Mouse (Mus musculus): ENCODE measurements around the gene Ubxn4.
"Not testable (repeated sequence)": the region's sequence is repeated elsewhere in the genome, so short reads cannot be mapped to it uniquely, and the experiment has no call there.

The Ubxn4 gene

DNA sequence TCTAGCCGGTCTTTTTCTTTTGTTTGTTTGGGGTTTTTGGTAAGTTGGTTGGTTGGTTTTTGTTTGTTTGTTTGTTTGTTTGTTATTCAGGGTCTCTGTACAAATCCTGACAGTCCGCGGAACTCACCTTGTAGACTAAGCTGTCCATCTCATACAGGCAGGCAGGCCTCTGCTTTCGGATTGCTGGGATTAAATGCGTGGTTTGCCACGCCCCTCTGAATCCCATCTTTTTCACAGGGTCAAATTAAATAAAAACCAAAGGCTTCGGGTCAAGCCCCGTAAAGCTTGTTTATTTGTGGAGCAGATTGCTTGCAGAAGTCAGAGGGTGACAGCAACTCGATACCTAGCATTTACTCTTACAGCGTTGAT lies at the start of gene Ubxn4:
Gene Ubxn4, plus strand, starts transcription at position 338 of the 369 bp plus-strand sequence.
- DNase-seq = no peak

DNA sequence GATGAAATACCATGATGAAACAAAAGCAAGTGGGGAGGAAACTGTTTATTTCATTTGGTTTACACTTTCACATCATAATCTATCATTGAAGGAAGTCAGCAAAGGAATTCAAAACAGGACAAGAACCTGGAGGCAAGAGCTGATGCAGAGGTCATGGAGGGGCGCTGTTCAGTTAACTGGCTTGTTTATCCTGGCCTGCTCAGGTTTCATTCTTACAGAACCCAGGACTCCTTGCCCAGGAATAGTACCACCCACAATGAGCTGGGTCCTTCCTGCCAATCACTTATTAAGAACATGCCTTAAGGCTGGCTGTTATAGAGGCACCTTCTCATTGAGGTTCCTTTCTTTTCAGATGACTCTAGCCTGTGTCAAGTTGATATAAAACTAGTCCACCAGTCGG lies 49.8 kb upstream of the Ubxn4 start:
- DNase-seq = no peak

DNA sequence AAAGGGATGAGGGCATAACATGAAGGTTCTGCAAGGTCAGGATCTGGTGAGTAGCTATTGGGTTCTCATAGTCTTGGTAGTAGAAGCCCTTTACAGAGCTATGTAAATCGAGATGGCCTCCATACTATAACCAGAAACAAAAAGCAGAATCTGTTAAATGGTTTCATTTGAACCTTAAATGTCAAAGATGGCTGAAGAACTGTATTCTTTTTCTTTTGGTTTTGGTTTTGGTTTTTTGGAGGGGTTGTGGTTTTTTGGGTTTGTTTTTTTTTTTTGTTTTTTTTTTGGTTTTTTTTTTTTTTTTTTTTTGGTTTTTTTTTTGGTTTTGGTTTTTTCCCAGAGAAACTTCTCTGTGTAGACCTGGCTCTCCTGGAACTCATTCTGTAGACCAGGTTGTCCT lies 46.4 kb upstream of the Ubxn4 start:
- no peak for DNase-seq

DNA sequence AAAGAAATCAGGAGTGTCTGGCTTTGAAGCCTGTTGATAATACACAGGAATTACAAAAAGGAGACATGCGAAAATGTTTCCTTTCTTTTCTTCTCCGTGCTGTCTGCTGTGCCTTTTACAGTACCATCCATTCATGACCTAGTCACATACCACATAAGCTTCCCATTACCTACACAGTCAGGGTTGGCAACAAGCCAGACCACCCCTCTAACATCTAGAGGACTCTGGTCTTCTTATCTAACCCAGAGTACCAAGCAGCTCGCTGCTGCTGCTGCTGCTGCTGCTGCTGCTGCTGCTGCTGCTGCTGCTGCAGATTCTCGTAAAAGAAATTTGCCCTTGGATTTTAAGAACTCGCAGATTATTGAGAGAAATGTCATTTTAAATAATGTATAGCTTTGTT lies 30.5 kb upstream of the Ubxn4 start:
- DNase-seq = no peak

DNA sequence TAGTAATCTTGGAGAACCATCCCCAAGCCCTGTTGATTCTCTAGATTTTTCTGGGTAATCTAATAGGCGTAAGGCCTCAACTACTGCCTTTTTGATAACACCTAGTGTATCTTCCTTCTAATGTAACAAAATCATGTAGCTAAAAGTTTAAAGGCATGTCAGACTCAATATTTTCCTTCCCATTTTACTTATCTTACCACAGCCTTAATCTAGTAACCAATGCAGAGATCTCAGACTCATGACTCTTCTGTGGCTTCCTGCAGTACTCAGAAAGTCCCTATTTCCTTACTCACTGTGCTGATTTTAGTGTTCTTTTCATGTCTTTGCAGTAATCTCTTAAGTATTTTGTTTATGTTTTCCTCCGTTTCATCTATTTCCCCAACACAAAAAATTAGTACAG lies 21.9 kb upstream of the Ubxn4 start:
- no peak for DNase-seq

DNA sequence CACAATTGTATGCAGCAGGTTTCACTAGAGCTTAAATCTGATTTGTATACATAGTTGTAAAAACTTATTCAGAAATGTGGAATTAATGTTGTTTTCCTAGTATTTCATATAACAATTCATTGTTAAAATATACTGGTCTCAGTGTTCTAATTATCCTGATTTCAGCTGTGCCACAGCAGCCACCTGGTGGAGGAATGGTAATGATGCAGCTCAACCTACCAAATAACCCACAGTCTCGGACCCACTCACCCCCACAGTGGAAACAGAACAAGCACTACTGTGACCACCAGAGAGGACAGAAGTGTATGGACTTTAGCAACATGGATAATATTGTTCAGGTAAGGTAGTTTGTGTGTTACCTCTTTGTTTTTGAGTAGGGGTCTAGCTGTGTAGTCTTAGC lies 20.5 kb upstream of the Ubxn4 start:
- DNase-seq = no peak

DNA sequence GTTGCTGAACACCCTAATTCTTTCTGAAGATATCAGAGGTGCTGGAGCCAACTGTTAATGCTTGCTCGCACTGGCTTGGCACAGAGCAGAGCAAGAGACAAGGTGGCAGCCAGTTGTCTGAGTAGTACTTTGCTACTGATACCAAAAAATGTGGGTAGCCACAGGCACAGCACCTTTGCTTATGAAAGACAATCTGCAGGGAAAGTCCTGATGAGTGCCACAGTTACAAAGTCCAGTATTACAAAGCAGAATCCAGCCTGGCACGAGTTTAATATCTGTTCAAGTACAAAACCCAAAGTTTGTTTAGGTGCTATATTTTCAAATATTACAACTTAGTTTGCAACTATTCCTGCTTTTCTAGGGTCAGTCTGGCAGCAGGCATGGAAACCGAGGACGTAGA lies 8.6 kb upstream of the Ubxn4 start:
- no peak for DNase-seq

DNA sequence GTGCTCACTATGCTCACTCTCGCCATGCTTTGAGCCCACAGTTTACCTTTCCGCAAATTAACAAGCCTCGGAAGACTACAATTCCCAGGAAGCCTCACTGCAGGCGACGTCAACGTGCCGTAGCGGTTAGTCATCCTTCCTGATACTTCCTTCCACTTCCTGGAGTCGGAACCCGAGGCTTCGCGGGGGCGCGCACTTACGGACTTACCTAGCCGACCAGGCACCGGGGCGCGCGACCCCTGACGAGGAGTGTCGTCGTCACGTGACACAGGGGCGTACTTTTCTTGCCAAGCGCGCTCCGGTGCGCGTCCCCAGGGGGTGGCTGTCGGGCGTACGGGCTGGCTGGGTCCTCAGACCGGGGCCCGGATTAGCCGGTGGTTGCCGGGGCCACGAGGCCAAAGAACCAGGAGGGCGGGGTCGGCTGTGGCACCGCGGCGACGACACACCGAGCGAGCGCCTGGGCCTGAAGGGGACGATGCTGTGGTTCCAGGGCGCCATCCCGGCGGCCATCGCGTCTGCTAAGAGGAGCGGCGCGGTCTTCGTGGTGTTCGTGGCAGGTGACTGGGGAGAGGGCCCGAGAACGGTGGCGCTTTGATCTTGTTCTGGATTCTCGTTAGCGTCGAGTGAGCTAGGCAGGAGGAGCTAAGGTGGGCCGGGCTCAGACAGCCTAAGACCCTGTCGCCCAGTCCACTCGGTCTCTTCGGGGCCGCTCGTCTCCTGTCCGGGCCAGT lies 397 bp downstream of the Ubxn4 start:
- peak; percentile 95 for DNase-seq

DNA sequence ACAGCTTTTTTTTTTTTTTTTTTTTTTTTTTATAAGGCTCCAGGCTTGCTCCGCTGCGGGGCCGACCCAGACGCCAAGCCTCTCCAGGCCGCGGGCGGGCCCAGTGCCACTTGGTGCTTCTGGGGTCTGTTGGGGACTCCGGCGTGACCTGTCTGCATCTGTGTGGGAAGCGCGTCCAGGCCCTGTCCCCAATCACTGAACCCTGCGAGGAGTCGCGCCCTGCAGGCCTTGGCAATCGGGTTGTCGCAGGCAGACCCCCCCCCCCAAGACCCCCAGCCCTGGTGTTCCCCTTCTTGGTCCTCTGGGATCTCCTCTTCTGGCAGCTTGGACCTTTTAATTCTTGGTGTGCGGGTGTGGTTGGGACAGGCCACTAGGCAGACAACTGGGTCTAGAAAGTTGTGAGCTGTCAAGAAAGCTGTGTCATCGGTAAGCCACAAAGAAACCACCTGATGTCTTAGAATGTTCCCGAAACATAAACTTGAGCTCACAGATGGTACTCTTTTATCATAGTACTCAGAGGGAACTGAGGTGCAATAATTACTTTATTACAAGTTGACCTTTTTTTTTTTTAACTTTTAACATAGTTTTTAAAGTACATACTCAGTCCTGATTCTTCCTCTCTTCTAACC lies 1.1 kb downstream of the Ubxn4 start:
- DNase-seq = no peak

DNA sequence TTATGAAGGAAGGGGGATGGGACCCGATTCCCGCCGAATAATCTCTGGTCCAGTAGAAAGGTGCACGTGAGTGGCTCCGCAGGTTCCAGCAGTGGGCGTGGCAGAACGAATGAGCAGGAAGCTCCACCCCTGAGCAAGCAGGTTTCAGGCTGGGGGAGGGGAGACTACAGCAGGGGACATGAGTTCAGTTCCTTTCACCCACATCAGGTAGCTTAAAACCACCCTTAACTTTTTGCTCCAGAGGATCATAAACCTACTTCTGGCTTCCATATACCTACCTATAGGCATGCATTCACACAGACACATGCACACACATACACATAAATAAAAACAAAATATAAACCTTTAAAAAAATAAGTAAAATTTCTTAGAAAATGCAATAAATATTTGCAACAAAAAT lies 23.3 kb downstream of the Ubxn4 start:
- DNase-seq = not testable (repeated sequence)

DNA sequence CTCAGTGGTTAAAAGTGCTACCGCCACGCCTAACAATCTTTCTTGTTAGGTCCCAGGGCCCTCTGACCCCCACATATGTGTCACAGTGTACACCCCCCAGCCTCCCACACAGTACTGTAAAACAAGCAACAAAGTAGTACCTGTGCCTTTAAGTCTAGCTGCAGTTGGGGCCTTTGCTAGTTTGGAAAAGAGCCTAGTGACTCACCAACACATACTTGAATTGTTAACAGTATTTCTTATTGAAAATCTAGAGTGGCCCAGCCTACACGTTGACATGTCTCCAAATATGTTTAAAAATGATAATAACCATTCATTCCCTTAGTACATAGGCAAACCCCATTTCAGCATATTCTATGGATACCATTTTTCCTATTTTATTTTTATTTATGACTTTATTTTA lies 27.0 kb downstream of the Ubxn4 start:
- no peak for DNase-seq

DNA sequence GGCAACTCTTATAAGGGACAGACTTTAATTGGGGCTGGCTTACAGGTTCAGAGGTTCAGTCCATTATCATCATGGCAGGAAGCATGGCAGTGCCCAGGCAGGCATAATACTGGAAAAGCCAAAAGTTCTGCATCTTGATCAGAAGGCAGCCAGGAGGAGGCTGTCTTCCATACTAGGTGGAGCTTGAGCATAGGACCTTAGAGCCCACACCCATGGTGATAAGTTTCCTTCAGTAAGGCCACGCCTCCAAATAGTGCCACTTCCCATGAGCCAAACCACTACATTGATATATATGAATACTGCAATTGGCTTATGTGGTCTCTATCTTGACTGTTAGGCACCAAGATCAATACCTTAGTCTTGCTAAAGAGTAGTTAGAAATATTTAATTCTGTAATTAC lies 32.1 kb downstream of the Ubxn4 start:
- no peak for DNase-seq

DNA sequence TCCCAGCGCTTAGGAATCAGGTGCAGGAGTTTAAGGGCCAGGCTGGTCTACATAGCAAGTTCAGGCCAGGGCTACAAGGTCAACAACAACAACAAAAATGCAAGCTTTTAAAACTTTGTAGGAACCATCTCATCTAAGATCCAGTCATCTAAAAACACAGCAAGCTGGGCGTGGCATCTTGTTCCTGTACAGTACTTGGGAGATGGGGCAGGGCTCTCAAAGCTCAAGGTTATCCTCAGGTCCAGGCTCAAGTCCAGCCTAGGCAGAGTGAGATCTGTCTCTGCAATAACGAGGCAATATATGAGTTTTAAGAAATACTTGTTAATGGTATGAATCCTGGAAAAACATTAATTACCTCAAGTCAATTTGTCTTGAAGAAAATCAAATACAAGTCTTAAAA lies 34.8 kb downstream of the Ubxn4 start:
- DNase-seq = no peak

DNA sequence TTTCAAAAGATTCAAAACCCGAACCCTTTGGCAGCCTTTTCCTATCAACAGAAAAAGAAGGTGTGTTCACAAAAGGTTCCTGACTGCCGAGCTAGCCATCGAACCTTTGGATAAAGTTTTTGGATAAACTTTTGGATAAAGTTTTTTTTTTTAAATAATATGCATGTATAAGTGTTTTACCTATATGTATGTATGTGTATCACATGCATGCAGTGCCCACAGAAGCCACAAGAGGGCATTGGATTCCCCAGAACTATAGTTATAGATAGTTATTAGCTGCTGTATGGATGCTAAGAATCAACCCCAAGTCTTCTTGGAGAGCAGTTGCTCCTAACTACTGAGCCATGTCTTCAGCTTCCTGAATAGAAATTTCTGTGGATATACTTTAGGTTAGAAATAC lies 38.0 kb downstream of the Ubxn4 start:
- DNase-seq = no peak

DNA sequence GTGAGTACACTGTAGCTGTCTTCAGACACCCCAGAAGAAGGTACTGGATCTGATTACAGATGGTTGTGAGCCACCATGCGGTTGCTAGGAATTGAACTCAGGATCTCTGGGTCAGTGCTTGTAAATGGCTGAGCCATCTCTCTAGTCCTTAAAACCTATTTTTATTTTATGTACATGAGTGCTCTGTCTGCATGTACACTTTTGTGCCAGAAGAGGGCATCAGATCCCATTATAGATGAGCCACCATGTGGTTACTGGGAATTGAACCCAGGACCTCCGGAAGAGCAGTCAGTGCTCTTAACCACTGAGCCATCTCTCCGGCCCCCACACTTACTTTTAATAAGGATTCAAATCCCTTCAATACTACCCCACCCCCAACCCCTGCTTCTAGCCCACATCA lies 39.2 kb downstream of the Ubxn4 start:
- no peak for DNase-seq

DNA sequence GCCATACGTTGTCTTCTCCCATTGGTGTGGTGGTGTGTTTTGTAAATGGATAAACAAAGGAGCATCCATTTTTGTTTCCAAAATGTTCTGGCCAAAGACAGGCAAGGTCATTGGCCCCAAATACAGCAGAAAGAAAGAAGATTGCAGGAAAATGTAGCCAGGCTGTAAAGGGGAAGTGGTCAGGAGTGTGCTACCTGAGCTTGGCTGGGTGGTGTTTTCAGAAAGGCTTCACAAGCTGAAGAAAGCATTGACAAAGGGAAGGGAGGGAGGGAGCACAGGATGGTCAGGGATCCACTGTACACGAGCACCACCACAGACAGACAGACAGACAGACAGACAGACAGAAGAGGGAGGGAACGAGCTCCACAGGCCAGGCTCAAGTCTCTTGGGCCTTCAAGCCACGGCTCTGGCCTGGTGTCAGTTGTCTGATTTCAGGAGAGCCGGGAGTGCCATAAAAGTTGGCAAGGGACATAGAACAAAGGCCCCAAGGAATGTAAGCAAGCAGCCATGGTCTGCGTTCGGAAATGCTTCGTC lies 40.5 kb downstream of the Ubxn4 start:
- no peak for DNase-seq

DNA sequence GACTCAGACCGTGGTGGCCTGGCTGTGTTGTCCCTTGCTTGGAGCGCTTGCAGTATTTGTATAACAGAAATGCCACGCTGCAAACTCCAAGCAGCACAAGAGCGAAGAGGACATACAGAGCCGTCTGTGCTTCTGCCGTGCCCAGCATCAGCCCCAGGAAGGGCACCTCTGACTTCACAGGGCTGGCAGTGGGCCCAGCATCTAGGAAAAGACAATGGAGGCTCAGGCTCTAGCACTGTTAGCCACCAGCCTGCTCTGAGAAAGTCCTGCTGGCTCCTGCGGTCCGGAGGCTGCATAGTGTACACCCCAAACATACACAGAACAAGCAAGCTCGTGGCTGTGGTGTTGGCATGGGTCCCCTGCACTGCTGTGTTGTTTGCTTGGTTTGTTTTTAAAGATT lies 41.4 kb downstream of the Ubxn4 start:
- no peak for DNase-seq

DNA sequence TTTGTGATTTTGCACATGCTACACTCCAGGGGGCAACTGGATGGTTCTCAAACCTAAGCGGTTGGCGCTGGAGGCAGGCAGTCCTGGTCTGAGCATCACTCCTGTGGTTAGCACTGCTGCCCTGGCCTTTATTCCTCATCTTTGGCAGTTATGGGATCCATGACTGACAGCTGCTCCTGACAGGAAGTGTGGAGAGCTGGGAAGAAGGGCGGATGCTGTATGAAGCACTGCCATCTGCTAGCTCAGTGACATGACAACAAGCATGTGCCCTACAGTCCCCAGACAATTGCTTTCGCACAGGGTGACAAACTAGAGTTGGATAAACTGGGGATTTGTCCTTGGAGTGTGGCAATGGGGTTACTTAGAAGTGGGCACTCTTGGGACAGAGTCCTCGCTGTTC lies 46.5 kb downstream of the Ubxn4 start:
- DNase-seq = no peak

DNA sequence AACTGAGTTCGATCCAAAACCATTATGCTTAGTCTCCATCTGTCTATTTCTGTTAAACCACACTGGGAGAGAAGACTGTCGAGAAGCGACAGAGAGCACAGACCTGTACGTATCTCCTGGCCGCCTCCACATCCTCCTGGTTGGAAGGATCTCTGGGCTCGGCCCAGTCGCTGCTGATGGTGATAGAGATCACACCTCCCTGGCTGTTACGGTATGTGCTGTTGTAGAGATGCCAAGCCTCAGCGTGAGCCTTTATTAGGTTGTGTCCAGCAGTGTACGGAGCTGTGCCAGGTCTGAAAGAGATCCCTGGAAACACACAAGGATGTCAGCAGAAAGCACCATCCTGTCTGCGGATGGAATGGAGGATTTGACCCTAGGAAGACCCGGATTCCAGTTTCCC lies 49.8 kb downstream of the Ubxn4 start:
- DNase-seq = no peak

DNA sequence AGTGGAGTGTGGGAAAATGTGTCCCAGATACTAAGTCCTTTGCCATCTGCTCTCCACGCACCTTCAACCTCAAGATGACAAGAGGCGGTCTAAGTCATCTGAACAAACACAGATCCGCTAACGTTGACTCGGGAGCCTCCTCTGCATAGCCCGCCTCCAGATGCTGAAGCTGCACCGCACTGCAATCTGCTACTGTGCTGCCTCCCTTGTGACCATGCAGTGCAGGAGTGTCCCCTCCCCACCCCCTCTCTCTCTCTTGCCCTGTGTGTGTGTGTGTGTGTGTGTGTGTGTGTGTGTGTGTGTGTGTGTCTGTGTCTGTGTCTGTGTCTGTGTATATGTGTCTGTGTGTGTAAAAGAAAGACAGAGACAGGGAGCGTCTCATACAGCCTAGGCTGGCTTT lies 51.5 kb downstream of the Ubxn4 start:
- DNase-seq = no peak

DNA sequence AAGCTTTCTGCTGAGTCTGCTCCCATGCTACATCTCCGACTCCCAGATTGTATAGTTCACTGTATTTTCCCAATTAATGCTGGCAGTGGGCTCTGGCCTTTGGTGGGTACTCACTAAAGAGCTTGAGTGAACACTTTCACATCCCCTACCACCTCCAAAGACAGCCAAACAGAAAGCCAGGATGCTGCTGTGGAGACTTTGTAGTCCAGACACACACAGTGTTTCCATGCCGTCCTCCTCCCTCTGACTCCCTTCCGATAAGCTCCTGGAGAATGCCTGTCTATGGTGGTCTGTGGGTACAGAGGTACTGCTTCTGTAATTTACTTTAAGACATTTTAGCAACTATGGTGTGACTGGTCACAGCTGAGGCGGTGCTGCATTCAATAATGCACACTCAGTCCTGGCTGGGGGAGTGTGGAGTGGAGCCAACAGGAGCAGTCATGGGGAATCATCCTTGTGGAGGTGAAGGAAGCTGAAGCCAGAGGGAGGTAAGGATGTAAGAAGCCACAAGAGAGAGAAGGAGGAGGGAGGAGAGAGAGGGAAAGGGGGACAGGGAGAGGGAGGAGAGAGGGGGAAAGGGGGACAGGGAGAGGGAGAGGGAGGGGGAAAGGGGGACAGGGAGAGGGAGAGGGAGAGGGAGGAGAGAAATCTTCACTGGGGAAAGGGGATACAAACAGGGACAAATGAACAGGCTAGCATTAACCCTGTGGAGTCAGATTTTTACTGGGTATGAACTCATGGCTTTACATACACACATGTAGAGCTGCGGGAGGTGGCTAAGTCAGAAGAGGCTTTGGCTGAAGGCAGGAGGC lies 52.2 kb downstream of the Ubxn4 start:
- no peak for DNase-seq

DNA sequence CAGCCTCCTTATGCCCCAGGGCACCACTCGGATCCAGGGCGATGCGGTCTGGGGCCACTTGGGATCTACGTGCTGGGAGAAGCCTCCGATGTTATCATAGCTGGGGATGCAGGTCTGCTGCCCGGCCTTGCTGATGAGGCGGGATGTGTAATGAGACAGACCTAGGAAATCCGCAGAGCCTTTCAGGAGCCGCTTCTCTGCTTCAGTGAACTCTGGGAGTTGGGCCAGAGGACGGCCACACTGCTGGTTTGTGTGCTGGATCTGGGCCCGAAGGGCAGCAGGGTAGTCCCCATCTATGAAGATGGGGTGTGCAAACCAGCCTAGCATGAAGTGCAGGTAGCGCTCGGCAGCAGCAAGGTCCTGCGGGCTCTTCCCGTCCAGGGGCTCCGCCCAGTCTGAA lies 60.1 kb downstream of the Ubxn4 start:
- DNase-seq = no peak

DNA sequence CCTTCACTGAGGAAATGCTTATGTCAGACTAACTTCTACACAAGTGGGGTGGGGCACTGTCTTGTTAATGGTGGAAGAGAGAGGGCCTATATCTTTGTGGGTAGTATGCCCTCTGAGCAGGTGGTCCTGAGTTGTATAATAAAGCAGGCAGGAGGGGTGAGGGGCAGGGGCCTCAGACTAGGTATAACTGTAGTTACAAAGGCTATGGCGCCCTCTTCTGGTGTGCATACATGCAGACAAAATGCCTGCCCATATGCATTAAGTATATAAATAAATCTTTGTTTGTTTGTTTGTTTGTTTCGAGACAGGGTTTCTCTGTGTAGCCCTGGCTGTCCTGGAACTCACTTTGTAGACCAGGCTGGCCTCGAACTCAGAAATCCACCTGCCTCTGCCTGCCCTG lies 65.3 kb downstream of the Ubxn4 start:
- DNase-seq = no peak

DNA sequence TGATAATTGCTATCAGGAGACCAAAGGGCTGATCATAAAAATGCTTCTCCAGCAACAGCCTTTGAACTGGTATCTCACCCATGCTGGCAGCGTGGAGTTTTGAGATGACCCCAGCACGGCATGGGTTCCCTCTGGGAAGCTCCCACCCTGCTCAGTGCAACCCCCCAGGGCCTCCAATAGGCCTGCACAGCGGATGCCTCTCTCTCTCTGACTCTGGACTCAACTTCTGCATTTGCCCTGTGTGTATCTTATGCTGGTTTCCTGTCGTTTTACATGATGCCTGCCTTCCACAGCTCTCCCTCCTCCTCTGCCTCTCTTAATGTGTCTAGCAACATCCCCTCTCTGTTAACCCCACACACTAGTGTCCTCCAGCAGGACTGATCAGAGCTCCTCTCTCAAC lies 70.9 kb downstream of the Ubxn4 start:
- no peak for DNase-seq
